Mouse (Mus musculus) ES-Bruce4 (cell line): Measurements from ENCODE around the gene Mapk3.

Source experiments
- CTCF ChIP-seq: IDR thresholded peaks from one replicate; pipeline ENCODE4 v1.8.1; 2011; ENCODE audit warnings: low read depth, low read length
- EP300 ChIP-seq: IDR thresholded peaks from 2 replicates; pipeline ENCODE4 v1.6.1; 2011; ENCODE audit warnings: low read depth, low read length; ENCODE audit not compliant: insufficient read depth
- POLR2A ChIP-seq: IDR thresholded peaks from one replicate; pipeline ENCODE4 v1.8.1; 2011; ENCODE audit warnings: low read length; ENCODE audit not compliant: insufficient read depth

DNA sequence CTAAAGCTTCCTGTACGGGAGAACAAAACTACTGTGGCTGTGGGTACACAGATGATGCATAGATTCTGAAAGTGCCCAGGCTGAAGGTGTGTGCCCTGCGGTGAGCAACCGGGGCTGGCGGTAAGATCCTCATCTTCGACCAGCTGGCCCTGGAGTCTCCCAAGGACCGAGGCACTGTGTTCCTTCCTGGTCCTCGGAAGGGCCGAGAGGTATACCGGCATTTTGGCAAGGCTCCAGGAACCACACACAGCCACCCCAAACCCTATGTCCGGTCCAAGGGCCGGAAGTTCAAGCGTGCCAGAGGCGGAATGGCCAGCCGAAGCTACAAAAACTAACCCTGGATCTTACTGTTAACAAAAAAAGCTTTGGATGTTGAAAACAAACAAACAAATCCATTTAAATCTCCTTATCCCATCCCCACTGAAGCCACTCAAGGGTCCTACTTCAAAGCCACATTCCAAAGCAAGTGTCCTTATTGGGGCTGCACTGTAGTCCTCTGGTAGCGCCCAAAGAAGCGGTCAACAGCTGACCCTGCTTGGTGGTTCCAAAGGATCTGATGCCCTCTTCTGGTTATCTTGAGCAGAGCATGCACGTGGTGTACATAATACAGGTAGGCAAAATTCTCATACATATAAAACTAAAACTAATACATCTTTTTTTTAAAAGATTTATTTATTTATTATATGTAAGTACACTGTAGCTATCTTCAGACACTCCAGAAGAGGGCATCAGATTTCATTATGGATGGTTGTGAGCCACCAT lies 9.6 kb upstream of the Mapk3 start:
- peak; percentile 46 for TF ChIP-seq CTCF
- no peak for TF ChIP-seq POLR2A
- TF ChIP-seq EP300 = no peak
